Mouse (Mus musculus) CD4-positive, CD25-positive, alpha-beta regulatory T cell, adult 4 months (primary cell): ENCODE data around the gene Klk6. TPM values are rescaled to one million over a fixed set of nuclear protein-coding genes. Genes with fewer than 3 reads are reported as not detected.

ENCODE experiments used
- ATAC-seq: one replicate; pipeline ENCODE4 v1.8.0; 2017
- polyA plus RNA-seq, 2 experiments: library from polyadenylated mRNA; unstranded; fragments of 100-300 nt; shearing (Covaris generic); gene quantifications; one replicate each; pipeline ENCODE4 v1.2.1; 2017

Gene Klk6
- polyA plus RNA-seq, 2 experiments from 2014 or later: not detected

- no peak for ATAC-seq
These were observed 1.8 kb downstream of the Klk6 start for GRCm38 (mm10) chr7:43826056-43826455.

GRCm38 (mm10) chr7:43827706-43828105 is 3.4 kb downstream of the Klk6 start:
- no peak for ATAC-seq

GRCm38 (mm10) chr7:43829006-43829405 is 4.7 kb downstream of the Klk6 start:
- ATAC-seq: no peak

GRCm38 (mm10) chr7:43841701-43842100 is 17.4 kb downstream of the Klk6 start, which contains the start of gene Klk5:
Gene Klk5, plus strand, starts transcription at chr7:43841971.
- no peak for ATAC-seq

- ATAC-seq: no peak
These were observed 19.5 kb downstream of the Klk6 start for GRCm38 (mm10) chr7:43843801-43844200.

GRCm38 (mm10) chr7:43851616-43852015 is 27.3 kb downstream of the Klk6 start:
- ATAC-seq: no peak

- no peak for ATAC-seq
These were observed 30.5 kb downstream of the Klk6 start for GRCm38 (mm10) chr7:43854642-43855380.

- no peak for ATAC-seq
These were observed 31.4 kb downstream of the Klk6 start for GRCm38 (mm10) chr7:43855709-43856108.

- no peak for ATAC-seq
These were observed 32.0 kb downstream of the Klk6 start for GRCm38 (mm10) chr7:43856307-43856706.

- no peak for ATAC-seq
These were observed 33.2 kb downstream of the Klk6 start for GRCm38 (mm10) chr7:43857501-43857900.

GRCm38 (mm10) chr7:43860411-43860810 is 36.1 kb downstream of the Klk6 start:
- ATAC-seq: no peak

GRCm38 (mm10) chr7:43873237-43873636 is 48.9 kb downstream of the Klk6 start:
- no peak for ATAC-seq

- no peak for ATAC-seq
These were observed 49.4 kb downstream of the Klk6 start for GRCm38 (mm10) chr7:43873674-43874073.

- no peak for ATAC-seq
These were observed 50.6 kb downstream of the Klk6 start for GRCm38 (mm10) chr7:43874868-43875375.

GRCm38 (mm10) chr7:43876444-43876843 is 52.1 kb downstream of the Klk6 start:
- ATAC-seq: no peak

- no peak for ATAC-seq
These were observed 54.0 kb downstream of the Klk6 start for GRCm38 (mm10) chr7:43878281-43878680.

- ATAC-seq: no peak
These were observed 56.6 kb downstream of the Klk6 start, which contains the start of gene Klk4 for GRCm38 (mm10) chr7:43880912-43881311. Gene Klk4, plus strand, starts transcription at chr7:43881160.

Other genes with a start within 250 kb of the Klk6 start
- 10 to 100 TPM; 10.9 to 12.9 TPM for gene Zfp719, start 244.9 kb upstream of the Klk6 start, polyA plus RNA-seq
- gene Zfp819, start 217.3 kb upstream of the Klk6 start, polyA plus RNA-seq: not detected
- gene Ceacam18, start 189.8 kb upstream of the Klk6 start, polyA plus RNA-seq: not detected
- gene Siglece, start 164.3 kb upstream of the Klk6 start, polyA plus RNA-seq: 1 to 10 TPM in 1 of 2 experiments, under 1 TPM in 1; 0.28 to 1.3 TPM
- 1 to 10 TPM; 1.7 to 2.2 TPM for gene Ctu1, start 152.5 kb upstream of the Klk6 start, polyA plus RNA-seq
- not detected for gene Klk14, start 134.1 kb upstream of the Klk6 start, polyA plus RNA-seq
- gene Klk13, start 111.9 kb upstream of the Klk6 start, polyA plus RNA-seq: not detected
- gene Klk12, start 55.6 kb upstream of the Klk6 start, polyA plus RNA-seq: not detected
- 1 to 10 TPM in 1 of 2 experiments, not detected in 1; 1.0 TPM for gene Klk11, start 49.9 kb upstream of the Klk6 start, polyA plus RNA-seq
- under 1 TPM in 1 of 2 experiments, not detected in 1; 0.23 TPM for gene Klk10, start 43.5 kb upstream of the Klk6 start, polyA plus RNA-seq
- gene Klk9, start 32.6 kb upstream of the Klk6 start, polyA plus RNA-seq: not detected
- gene Klk8, start 26.9 kb upstream of the Klk6 start, polyA plus RNA-seq: 100 to 1,000 TPM; 136 to 138 TPM
- gene Klk7, start 13.2 kb upstream of the Klk6 start, polyA plus RNA-seq: under 1 TPM in 1 of 2 experiments, not detected in 1; 0.23 TPM
- gene Klk5, start 17.5 kb downstream of the Klk6 start, polyA plus RNA-seq: not detected
- gene Klk4, start 56.7 kb downstream of the Klk6 start, polyA plus RNA-seq: not detected
- gene Klk15, start 109.2 kb downstream of the Klk6 start, polyA plus RNA-seq: not detected
- gene Klk1b8, start 126.2 kb downstream of the Klk6 start, polyA plus RNA-seq: not detected
- not detected for gene Klk1b1, start 142.3 kb downstream of the Klk6 start, polyA plus RNA-seq
- gene Klk1b9, start 151.6 kb downstream of the Klk6 start, polyA plus RNA-seq: not detected
- not detected for gene Klk1b11, start 171.4 kb downstream of the Klk6 start, polyA plus RNA-seq
- gene Klk1b26, start 187.7 kb downstream of the Klk6 start, polyA plus RNA-seq: not detected
- gene Klk1b27, start 227.8 kb downstream of the Klk6 start, polyA plus RNA-seq: 1 to 10 TPM; 1.7 to 5.7 TPM